Mouse (Mus musculus) neural tube, embryonic 12.5 days (tissue): Measurements from ENCODE around the gene Hopx. TPM values are rescaled to one million over a fixed set of nuclear protein-coding genes. Genes with fewer than 3 reads are reported as not detected.
"Not testable (repeated sequence)": the region's sequence is repeated elsewhere in the genome, so short reads cannot be mapped to it uniquely, and the experiment has no call there.

Source experiments
- ATAC-seq: fragments of 200-750 bp; cut with Nextera tagmentation; 2 replicates; pipeline ENCODE4 v1.8.0; 2017; ENCODE audit warnings: low read depth, mild to moderate bottlenecking, moderate TSS enrichment, moderate library complexity; ENCODE audit not compliant: low FRiP score
- H3K27ac ChIP-seq: fragments of 300-500 bp; sonication (generic); 2 replicates; pipeline ENCODE4 v1.5.1; 2016
- H3K27me3 ChIP-seq: fragments of 300-500 bp; sonication (generic); replicated peaks from 2 replicates; pipeline ENCODE4 v1.6.1; 2016; ENCODE audit warnings: mild to moderate bottlenecking
- H3K36me3 ChIP-seq: fragments of 300-500 bp; sonication (generic); 2 replicates; pipeline ENCODE4 v1.6.1; 2016; ENCODE audit warnings: mild to moderate bottlenecking
- H3K4me1 ChIP-seq: fragments of 300-500 bp; sonication (generic); 2 replicates; pipeline ENCODE4 v1.6.1; 2016
- H3K4me2 ChIP-seq: fragments of 300-500 bp; sonication (generic); replicated peaks from 2 replicates; pipeline ENCODE4 v1.6.1; 2016; ENCODE audit warnings: mild to moderate bottlenecking
- H3K4me3 ChIP-seq: fragments of 300-500 bp; sonication (generic); 2 replicates; pipeline ENCODE4 v1.5.1; 2016
- H3K9ac ChIP-seq: fragments of 300-500 bp; sonication (generic); 2 replicates; pipeline ENCODE4 v1.6.1; 2016; ENCODE audit warnings: mild to moderate bottlenecking
- H3K9me3 ChIP-seq: fragments of 300-500 bp; sonication (generic); 2 replicates; pipeline ENCODE4 v1.6.1; 2016; ENCODE audit warnings: mild to moderate bottlenecking
- WGBS: fragments of 180-500 bp; shearing (Covaris S2); methylation state at CpG from one replicate; pipeline ENCODE4 v1.1.7; 2016; 5-methylcytosine and 5-hydroxymethylcytosine counted together
- polyA plus RNA-seq: library from polyadenylated mRNA; unstranded; fragments of >200 nt; fragmentation: Nextera tagmentation; extraction: Ambion mirVana; gene quantifications from 2 replicates; pipeline ENCODE4 v1.2.1, GENCODE M21; 2016

Gene Hopx
- polyA plus RNA-seq, 1 experiment from 2014 or later: 3.6 TPM

DNA sequence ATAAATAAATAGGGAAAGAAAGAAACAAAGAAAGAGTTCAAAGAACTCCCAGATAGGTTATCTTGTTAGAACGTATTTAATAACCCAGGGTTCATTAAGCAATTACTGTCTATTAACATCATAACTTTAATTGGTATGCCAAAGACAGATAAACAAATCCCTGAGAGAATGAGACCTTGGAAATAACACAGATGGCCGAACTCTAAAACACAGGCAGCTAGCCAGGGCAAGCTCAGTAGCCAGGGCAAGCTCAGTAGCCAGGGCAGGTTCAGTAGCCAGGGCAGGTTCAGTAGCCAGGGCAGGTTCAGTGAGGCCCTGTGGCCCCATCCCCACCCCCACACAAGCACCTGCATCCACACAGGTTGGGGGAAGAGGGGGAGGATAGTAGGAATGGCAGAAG is 2.9 kb downstream of the Hopx start:
- H3K9me3 ChIP-seq: no peaks in the 10 kb centered on the region
- no peak for ATAC-seq
- no peak overlapping the region for H3K4me2 ChIP-seq
- H3K27ac ChIP-seq: no peak overlapping the region
- no peaks in the 10 kb centered on the region for H3K36me3 ChIP-seq
- H3K4me1 ChIP-seq: peaks cover 8% of the 10 kb centered on the region; the same call in 1 of the 2 replicates
- H3K9ac ChIP-seq: no peak overlapping the region
- 77% methylated on average over 2 of the region's 2 CpGs for WGBS
- H3K4me3 ChIP-seq: no peak overlapping the region
- H3K27me3 ChIP-seq: no peaks in the 10 kb centered on the region

DNA sequence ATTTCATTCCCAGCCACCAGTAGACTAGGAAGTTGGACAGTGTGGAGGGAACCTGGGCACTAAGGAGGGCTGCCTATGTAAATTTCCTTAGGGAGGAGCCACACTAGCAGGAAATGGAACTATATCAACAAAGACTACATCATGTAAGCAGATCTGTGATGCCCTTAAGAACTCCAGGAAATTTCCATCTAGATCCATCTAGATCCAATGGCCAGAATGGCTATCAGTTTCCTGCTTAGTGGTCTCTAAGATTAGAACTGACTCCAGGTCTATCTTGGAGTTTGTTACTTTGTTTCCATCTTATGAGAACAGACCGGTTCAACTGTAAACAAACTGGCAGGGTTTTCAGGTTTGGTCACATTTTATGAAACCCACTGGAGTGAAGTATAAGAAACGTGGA is 5.1 kb downstream of the Hopx start:
- Histone ChIP-seq H3K27ac (no peak overlapping the region), H3K4me3 (no peak overlapping the region), H3K4me2 (no peak overlapping the region), H3K9ac (no peak overlapping the region), H3K27me3 (no peaks in the 10 kb centered on the region), H3K36me3 (no peaks in the 10 kb centered on the region), H3K4me1 (peaks cover 8% of the 10 kb centered on the region; the same call in 1 of the 2 replicates), H3K9me3 (no peaks in the 10 kb centered on the region)
- no peak for ATAC-seq
- WGBS: 90% methylated on average over 2 of the region's 2 CpGs

DNA sequence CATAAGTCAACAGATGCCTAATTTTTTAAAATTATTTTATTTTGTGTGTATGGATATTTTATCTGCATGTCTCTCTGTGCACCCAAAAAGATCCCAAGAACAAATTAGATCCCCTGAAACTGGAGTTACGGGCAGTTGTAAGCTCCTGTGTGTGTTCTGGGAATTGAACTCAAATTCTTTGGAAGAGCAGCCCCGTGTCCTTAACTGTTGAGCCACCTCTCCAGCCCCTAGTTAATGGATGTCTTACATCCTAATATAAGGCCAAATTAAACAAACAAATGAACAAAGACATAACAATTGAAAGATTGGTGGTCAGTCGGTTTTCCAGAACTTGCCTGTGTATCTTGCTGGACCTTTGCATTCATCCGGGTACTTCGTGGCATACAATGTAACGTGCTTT is 6.1 kb downstream of the Hopx start:
- WGBS: 93% methylated on average over 6 of the region's 6 CpGs
- Histone ChIP-seq H3K27ac (no peak overlapping the region), H3K9me3 (no peaks in the 10 kb centered on the region), H3K27me3 (no peaks in the 10 kb centered on the region), H3K4me3 (no peak overlapping the region), H3K4me1 (peaks cover 8% of the 10 kb centered on the region; the same call in 1 of the 2 replicates), H3K9ac (no peak overlapping the region), H3K4me2 (no peak overlapping the region), H3K36me3 (no peaks in the 10 kb centered on the region)
- no peak for ATAC-seq

DNA sequence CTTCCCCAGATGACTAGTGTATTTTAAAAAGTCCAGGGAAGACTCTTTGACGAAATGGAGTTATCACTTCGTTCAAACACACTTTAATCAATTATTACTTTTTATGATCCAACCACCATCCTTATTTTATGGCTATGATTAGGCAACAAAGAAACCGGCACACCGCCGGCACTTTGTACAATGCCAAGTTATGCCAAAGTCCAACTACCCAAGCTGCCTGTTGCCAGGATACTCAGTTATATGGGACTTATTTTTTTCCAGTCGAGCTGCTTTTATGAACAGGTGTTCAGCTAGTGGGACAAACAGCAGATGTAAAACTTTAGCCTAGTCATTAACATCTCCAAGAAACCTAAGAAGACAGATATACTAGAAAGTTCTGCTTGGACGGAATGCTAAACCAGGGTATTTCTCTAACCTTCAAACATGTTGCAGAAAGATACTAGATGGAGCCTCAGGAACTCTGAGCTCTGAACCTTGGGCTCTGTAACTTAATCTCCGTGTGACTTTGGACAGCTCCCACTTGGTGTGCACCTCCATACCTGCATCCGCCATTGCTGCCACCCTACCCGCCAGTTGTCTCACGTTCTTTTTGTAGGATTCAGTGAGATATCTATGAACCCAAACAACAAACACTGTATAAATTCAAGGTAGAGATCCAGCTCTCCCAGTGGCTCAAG is 7.6 kb downstream of the Hopx start:
- WGBS: 91% methylated on average over 11 of the region's 11 CpGs
- Histone ChIP-seq H3K27me3 (no peaks in the 10 kb centered on the region), H3K27ac (no peak overlapping the region), H3K4me2 (no peak overlapping the region), H3K9me3 (no peaks in the 10 kb centered on the region), H3K9ac (no peak overlapping the region), H3K4me3 (no peak overlapping the region), H3K36me3 (no peaks in the 10 kb centered on the region), H3K4me1 (peaks cover 19% of the 10 kb centered on the region)
- no peak for ATAC-seq

DNA sequence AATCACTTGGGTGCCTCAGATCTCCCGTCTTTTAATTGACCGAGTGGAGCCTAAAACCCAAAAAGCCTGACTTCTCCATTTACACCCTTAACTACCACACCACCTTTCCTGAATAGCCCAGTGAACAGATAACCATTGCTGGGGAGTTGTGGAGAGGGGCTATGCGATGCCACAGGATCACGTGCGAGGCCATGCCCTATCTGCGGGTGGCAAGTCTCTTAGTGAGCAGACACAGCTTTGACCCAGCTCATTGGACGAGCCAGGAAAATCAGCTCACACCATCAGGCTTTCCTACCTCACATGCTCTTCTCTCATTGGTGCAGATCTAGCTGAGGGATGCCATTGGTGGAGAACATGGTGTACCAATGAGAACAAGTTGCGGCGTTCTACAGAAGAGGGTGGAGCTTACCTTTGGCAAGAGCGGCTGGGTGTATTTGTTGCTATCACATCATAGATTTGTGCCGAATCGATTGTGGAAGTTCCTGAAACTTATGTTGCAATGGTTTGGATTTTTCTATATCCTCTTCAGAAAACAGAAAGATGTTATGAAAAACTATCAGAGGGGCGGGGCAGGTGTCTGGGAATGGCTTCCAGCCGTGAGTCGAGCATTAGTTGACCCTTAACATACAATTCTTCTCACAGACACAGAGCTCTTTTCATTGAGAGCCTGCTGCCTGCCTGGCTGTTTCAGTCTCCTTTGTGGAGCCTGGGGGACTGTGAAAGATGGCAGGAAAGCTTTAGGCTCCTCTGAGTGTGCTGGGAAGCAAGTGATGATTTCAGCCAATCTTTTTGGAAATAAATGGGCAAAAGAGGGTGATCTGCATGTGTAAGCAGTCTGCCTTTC is 12.2 kb downstream of the Hopx start:
- H3K4me1 ChIP-seq: peaks cover 26% of the 10 kb centered on the region
- no peaks in the 10 kb centered on the region for H3K27me3 ChIP-seq
- no peaks in the 10 kb centered on the region for H3K9me3 ChIP-seq
- 75% methylated on average over 15 of the region's 15 CpGs for WGBS
- ATAC-seq: peak; percentile 52
- H3K4me3 ChIP-seq: no peak overlapping the region
- no peak overlapping the region for H3K9ac ChIP-seq
- H3K27ac ChIP-seq: no peak overlapping the region
- H3K4me2 ChIP-seq: no peak overlapping the region
- no peaks in the 10 kb centered on the region for H3K36me3 ChIP-seq

DNA sequence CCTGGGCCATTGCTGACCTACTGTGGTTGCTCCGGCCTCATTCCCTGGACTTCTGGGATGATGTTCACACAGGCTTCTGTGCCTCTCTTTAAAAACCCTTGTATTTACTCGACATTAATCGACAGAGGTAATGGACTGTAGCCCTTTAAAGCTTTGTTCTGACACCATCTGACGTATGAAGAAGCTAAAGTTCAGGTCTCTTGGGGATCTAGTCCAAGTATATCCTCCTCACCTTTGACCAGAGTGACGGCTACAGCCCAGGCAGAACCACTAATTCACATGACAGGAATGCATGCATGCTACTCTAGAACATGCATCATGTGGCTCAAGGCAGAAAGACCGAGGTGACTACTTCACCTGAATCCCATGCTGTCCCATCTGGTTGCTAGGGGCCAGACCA is 14.2 kb downstream of the Hopx start:
- WGBS: 86% methylated on average over 6 of the region's 6 CpGs
- H3K27me3 ChIP-seq: no peaks in the 10 kb centered on the region

DNA sequence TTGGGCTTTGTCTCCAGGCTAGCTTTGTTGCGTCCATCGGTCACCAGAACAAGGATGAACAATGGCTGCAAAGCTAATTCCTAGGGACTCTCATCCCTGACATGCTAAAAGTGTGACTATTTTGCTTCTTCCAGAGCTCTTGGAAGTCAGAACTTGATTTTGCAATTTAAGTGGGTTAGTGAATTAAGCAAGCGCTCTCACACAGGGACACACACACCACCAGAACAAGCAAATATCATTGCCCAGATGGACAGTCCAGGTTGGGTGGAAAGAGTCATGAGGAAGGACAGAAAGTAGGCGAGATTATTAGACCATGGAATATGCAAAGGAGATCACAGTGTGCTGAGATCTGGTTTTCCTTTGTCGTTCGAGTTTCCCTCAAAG is 14.9 kb downstream of the Hopx start:
- 82% methylated on average over 6 of the region's 6 CpGs for WGBS
- Histone ChIP-seq H3K27ac (no peak overlapping the region), H3K4me1 (peaks cover 32% of the 10 kb centered on the region), H3K36me3 (no peaks in the 10 kb centered on the region), H3K4me3 (no peak overlapping the region), H3K27me3 (no peaks in the 10 kb centered on the region), H3K9ac (no peak overlapping the region), H3K4me2 (no peak overlapping the region), H3K9me3 (no peaks in the 10 kb centered on the region)
- no peak for ATAC-seq

More for the DNA sequence above, 14.2 kb downstream of the Hopx start:
- Histone ChIP-seq H3K4me3 (no peak overlapping the region), H3K9ac (no peak overlapping the region), H3K27ac (no peak overlapping the region), H3K9me3 (no peaks in the 10 kb centered on the region), H3K4me1 (peaks cover 28% of the 10 kb centered on the region), H3K36me3 (no peaks in the 10 kb centered on the region), H3K4me2 (no peak overlapping the region)
- no peak for ATAC-seq

DNA sequence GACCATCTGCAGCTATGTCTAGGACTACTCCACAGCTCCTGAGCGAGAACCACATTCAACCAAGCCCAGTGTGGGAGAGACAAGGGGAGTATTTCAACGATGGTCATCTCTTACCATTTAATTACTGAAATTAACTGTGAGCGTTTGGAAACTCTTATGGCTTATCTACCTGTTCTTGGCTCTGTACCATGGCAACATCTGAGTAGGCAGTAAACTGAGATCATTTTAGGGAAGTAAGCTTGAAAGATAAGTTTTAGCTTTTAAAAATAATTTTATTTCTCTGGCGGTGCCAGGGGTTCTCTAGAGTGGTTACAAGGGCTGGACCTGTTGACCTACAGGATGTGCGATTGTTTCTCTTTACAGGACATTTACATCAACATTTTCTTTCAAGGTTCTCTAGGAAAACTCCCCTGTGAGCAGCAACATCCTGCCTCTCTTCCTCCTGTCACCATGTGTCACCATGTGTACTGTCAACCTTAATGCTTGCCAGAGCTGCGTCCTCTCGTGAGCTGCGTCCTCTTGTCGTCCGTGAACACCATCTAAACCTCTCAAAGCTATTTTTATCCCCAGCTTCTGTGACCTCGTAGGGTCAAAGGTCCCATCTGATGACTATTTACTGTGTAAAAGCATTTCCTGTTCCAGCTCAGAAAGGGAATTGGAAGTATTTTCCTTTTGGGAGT is 15.5 kb downstream of the Hopx start:
- H3K4me2 ChIP-seq: no peak overlapping the region
- H3K27me3 ChIP-seq: no peaks in the 10 kb centered on the region
- no peak overlapping the region for H3K27ac ChIP-seq
- no peaks in the 10 kb centered on the region for H3K9me3 ChIP-seq
- ATAC-seq: no peak
- peaks cover 32% of the 10 kb centered on the region for H3K4me1 ChIP-seq
- no peaks in the 10 kb centered on the region for H3K36me3 ChIP-seq
- H3K9ac ChIP-seq: no peak overlapping the region
- no peak overlapping the region for H3K4me3 ChIP-seq
- WGBS: 73% methylated on average over 11 of the region's 11 CpGs

DNA sequence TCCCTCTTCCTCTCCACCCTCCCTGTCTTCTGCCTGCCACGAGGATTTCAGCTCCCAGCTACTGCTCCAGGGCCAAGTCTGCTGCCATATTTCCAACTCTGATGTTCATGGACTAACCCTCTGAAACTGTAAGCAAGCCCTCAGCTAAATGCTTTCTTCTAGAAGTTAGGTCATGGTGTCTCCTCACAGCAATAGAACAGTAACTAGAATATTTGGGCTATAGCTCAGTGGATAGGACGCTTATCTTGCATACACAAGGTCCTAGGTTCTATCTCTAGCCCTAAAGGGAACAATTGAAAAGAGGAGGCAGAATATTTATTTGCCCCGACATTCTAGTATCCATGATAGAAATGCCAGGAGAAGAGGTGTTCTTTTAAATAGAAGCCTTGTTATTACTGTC is 16.0 kb downstream of the Hopx start:
- Histone ChIP-seq H3K27ac (no peak overlapping the region), H3K4me1 (peaks cover 37% of the 10 kb centered on the region), H3K4me2 (no peak overlapping the region), H3K9ac (no peak overlapping the region), H3K27me3 (peaks cover 2% of the 10 kb centered on the region; the same call in 1 of the 2 replicates), H3K9me3 (no peaks in the 10 kb centered on the region), H3K36me3 (no peaks in the 10 kb centered on the region), H3K4me3 (no peak overlapping the region)
- no peak for ATAC-seq
- WGBS: 71% methylated on average over 3 of the region's 3 CpGs

DNA sequence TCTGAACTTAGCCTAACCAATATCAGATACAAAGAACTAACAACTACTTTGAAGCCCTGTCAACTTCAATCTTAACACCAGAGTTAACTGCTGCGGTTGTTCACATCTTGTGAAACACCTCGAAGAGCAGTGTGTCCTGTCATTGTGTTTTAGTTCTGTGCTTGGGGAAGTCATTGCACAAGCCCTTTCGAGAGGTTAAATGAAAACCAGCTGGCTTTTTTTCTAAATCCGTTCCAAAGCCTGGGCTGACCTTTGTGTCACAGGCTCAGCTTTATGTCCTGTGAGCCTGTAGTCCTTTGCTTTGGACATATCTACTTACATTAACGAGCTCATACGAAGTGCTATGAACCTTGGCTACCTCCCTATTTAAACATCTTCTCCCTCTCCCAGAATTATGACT is 17.2 kb downstream of the Hopx start:
- Histone ChIP-seq H3K36me3 (no peaks in the 10 kb centered on the region), H3K9ac (no peak overlapping the region), H3K27ac (no peak overlapping the region), H3K4me2 (no peak overlapping the region), H3K4me3 (no peak overlapping the region), H3K4me1 (peaks cover 35% of the 10 kb centered on the region), H3K9me3 (no peaks in the 10 kb centered on the region), H3K27me3 (peaks cover 5% of the 10 kb centered on the region; the same call in 1 of the 2 replicates)
- WGBS: 63% methylated on average over 6 of the region's 6 CpGs
- no peak for ATAC-seq

DNA sequence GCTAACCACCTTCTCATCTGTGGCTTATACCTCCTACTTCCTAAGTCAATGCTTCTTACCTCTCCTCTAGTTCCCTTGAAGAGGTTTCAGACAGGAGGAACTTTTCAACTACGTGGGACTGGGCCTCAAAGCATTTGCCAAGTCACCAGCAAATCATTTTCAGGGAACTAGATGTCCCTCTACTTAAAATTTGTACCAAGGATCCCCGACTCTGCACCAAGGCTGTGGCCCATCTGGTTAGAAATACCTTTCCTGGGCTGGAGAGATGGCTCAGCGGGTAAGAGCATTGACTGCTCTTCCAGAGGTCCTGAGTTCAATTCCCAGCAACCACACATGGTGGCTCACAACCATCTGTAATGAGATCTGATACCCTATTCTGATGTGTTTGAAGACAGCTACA is 18.7 kb downstream of the Hopx start:
- H3K27ac ChIP-seq, H3K4me3 ChIP-seq, H3K9ac ChIP-seq, ATAC-seq, H3K4me2 ChIP-seq, H3K36me3 ChIP-seq, H3K9me3 ChIP-seq, H3K27me3 ChIP-seq: not testable (repeated sequence)
- peaks cover 36% of the 10 kb centered on the region for H3K4me1 ChIP-seq
- 84% methylated on average over 3 of the region's 3 CpGs for WGBS
